Mouse (Mus musculus) CH12.LX (cell line): ENCODE results near the gene Pcnx.

Source experiments
- CHD2 ChIP-seq: IDR thresholded peaks from 2 replicates; pipeline ENCODE4 v1.6.1; 2011; ENCODE audit warnings: low read length, improper control_type of control experiment
- CTCF ChIP-seq, 2 experiments: IDR thresholded peaks in 1 of 2; conservative IDR thresholded peaks in 1 of 2; 2 replicates each; pipeline ENCODE4 v1.5.1; 2011 to 2012; ENCODE audit warnings: low read depth in 2 of 2, low read length in 2 of 2, improper control_type of control experiment in 1 of 2, inconsistent platforms in 1 of 2, mild to moderate bottlenecking in 1 of 2, moderate library complexity in 1 of 2
- E2F4 ChIP-seq: IDR thresholded peaks from 2 replicates; pipeline ENCODE4 v1.6.1; 2011; ENCODE audit warnings: low read depth, low read length, improper control_type of control experiment; ENCODE audit not compliant: insufficient replicate concordance
- ELF1 ChIP-seq: IDR thresholded peaks from 2 replicates; pipeline ENCODE4 v1.6.1; 2014; ENCODE audit warnings: low read depth, mild to moderate bottlenecking, inconsistent platforms, low read length, improper control_type of control experiment
- EP300 ChIP-seq: IDR thresholded peaks from 2 replicates; pipeline ENCODE4 v1.6.1; 2011; ENCODE audit warnings: low read length, improper control_type of control experiment
- JUND ChIP-seq: conservative IDR thresholded peaks from 2 replicates; pipeline ENCODE4 v1.6.1; 2011; ENCODE audit warnings: low read depth, low read length, improper control_type of control experiment
- MXI1 ChIP-seq: IDR thresholded peaks from 2 replicates; pipeline ENCODE4 v1.6.1; 2011; ENCODE audit warnings: mild to moderate bottlenecking, low read depth, low read length, improper control_type of control experiment
- NRF1 ChIP-seq: IDR thresholded peaks from 2 replicates; pipeline ENCODE4 v1.6.1; 2014; ENCODE audit warnings: low read depth, mild to moderate bottlenecking, inconsistent platforms, low read length, improper control_type of control experiment, moderate library complexity
- POLR2A ChIP-seq: IDR thresholded peaks from 2 replicates; pipeline ENCODE4 v1.6.1; 2011; ENCODE audit warnings: low read depth, mild to moderate bottlenecking, improper control_type of control experiment, low read length
- POLR2AphosphoS2 ChIP-seq: IDR thresholded peaks from 2 replicates; pipeline ENCODE4 v1.6.1; 2011; ENCODE audit warnings: low read depth, low read length, improper control_type of control experiment
- RCOR1 ChIP-seq: conservative IDR thresholded peaks from 2 replicates; pipeline ENCODE4 v1.6.1; 2012; ENCODE audit warnings: low read depth, mild to moderate bottlenecking, inconsistent platforms, low read length, improper control_type of control experiment
- SMC3 ChIP-seq: IDR thresholded peaks from 2 replicates; pipeline ENCODE4 v1.6.1; 2011; ENCODE audit warnings: low read depth, low read length, improper control_type of control experiment
- USF1 ChIP-seq: IDR thresholded peaks from 2 replicates; pipeline ENCODE4 v1.6.1; 2014; ENCODE audit warnings: low read depth, mild to moderate bottlenecking, inconsistent platforms, low read length, improper control_type of control experiment
- ZNF384 ChIP-seq: IDR thresholded peaks from 2 replicates; pipeline ENCODE4 v1.6.1; 2012; ENCODE audit warnings: low read depth, low read length, improper control_type of control experiment, inconsistent platforms

- TF ChIP-seq E2F4 (no peak), CTCF (conservative IDR thresholded peaks at IDR 0.05 in 1 of 2, IDR thresholded peaks at IDR 0.05 in 1 of 2; ENCODE audit: low read depth in 2 of 2, low read length in 2 of 2) (no peak), RCOR1 (no peak), SMC3 (no peak), CHD2 (no peak), EP300 (no peak), POLR2AphosphoS2 (no peak), ELF1 (no peak), POLR2A (no peak), USF1 (no peak), JUND (no peak), MXI1 (no peak), ZNF384 (no peak), NRF1 (no peak)
Observed at GRCm38 (mm10) chr12:81927643-81928381, 68.0 kb downstream of the Pcnx start.
